Mouse (Mus musculus): ENCODE results near the gene Dmc1. TPM values are rescaled to one million over a fixed set of nuclear protein-coding genes. Genes with fewer than 3 reads are reported as not detected.

The Dmc1 gene
- not detected for total RNA-seq (2023)

GRCm38 (mm10) chr15:79604990-79605665 is at the start of gene Dmc1:
Dmc1 (minus strand) TSS chr15:79605109.

DNA sequence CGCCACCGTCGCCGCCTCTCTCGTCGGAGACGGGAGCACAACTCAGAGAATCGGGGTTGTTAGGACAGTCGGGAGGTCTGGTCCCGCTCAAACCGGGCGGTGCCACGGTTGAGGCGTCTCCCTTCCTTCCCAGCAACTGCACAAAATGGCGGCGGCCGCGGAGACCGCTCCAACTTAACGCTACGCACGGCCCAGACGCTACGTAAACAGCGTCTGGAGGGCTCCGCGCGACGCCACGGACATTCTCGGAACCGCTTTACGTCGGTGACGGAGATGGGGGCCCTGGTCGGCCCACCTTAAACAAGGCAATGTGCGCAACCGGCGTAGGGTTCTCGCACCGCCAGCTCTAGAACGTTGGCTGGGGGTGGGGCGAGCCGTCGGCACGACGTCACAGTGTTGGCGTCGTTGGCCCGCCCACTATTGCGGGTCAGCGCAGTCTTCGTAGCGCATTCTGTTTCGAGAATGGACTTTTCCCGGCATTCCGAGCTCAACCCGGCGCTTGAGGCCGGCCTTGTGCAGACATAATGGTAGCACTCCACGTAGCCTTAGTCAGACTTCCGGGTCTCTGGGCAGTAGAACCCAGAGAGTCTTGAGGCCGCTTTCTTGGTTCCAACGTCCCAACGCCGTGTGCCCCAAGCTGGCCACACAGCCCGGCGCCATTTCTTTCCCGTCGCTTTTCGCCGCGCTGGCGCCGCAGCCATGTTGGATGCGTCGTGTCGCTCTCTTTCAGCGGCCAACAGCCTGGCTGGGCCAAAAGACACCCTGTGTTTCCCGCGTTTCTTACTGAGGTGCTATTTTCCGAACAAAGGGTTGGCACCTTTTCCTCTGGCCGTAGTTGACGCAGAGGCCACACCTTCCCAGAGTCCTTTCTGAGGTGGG is 58.3 kb downstream of the Dmc1 start, which contains the start of gene Ddx17:
Gene Ddx17 (minus strand): TSS at position 332 of the 879 bp plus-strand sequence.

DNA sequence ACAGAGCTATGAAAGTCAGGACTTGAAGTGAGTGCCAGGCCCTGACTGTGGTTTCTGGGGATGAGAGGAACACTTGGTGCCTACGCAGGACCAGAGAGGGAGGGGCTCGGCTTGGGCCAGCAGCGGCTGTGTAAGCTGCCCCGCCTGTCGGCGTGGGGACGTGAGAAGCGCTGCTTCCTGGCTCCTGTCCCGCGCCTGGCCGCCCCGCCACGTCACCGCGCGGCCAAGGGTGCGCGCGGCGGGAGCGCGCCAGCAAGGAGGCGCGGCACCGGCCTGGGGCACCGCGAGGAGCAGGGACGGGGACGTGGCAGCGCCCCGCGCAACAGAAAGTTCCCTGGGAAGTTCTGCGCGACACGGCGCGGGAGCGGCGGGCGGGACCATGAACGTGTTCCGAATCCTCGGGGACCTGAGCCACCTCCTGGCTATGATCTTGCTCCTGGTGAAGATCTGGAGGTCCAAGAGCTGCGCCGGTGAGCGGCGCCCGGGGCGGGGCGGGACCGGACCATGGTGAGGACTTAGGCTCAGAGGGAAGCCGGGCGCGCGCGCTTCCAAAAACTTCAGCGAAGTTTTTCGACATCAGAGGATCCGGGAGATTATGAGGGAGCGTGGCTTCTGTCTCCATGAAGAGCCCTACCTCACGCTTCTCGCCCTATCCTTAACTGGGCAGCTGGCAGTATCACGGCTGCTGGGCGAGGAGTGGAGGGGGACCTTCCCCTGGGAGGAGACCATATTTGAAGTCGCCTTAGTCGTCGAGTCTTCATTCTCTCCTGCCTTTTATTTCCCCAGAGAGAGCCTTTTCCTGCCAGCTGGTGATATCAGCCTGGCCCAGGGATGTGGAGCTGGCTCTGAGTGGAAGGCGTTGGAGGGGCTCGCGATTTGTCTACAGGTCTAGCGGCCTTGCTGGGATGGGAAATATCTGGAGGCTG is 88.5 kb downstream of the Dmc1 start, which contains the start of gene Kdelr3:
Gene Kdelr3 (plus strand): TSS at position 241 of the 926 bp plus-strand sequence.

Other genes with a start within 250 kb of the Dmc1 start
- 46.1 TPM for gene Tmem184b, start 201.5 kb downstream of the Dmc1 start, total RNA-seq (2023)
- gene Csnk1e, start 149.5 kb downstream of the Dmc1 start, total RNA-seq (2023) = 100 TPM
- gene Kcnj4, start 99.9 kb downstream of the Dmc1 start, total RNA-seq (2023) = not detected
- not detected for gene Kdelr3, start 88.7 kb downstream of the Dmc1 start, total RNA-seq (2023)
- 317 TPM for gene Ddx17, start 58.4 kb downstream of the Dmc1 start, total RNA-seq (2023)
- 0.21 TPM for gene Fam227a, start 53.8 kb upstream of the Dmc1 start, total RNA-seq (2023)
- 4.8 TPM for gene Cby1, start 54.1 kb upstream of the Dmc1 start, total RNA-seq (2023)
- 104 TPM for gene Tomm22, start 65.8 kb upstream of the Dmc1 start, total RNA-seq (2023)
- 28.1 TPM for gene Josd1, start 82.8 kb upstream of the Dmc1 start, total RNA-seq (2023)
- gene Gtpbp1, start 85.7 kb upstream of the Dmc1 start, total RNA-seq (2023) = 133 TPM
- gene Sun2, start 137.4 kb upstream of the Dmc1 start, total RNA-seq (2023) = 409 TPM
- 6.2 TPM for gene Dnal4, start 172.7 kb upstream of the Dmc1 start, total RNA-seq (2023)
- 0.32 TPM for gene Nptxr, start 199.7 kb upstream of the Dmc1 start, total RNA-seq (2023)
- not detected for gene Npcd, start 229.1 kb upstream of the Dmc1 start, total RNA-seq (2023)
- 13.4 TPM for gene Cbx6, start 229.6 kb upstream of the Dmc1 start, total RNA-seq (2023)

Measured in CD4-positive naive resting alpha-beta T cell, adult 76 days (primary cell).